Mouse (Mus musculus) cortical plate, adult 2 months (tissue): ENCODE results near the gene D630045J12Rik.

Source experiments
- CTCF ChIP-seq: fragments of 200-500 bp; IDR thresholded peaks from 2 replicates; pipeline ENCODE4 v1.5.1; 2011; ENCODE audit warnings: mild to moderate bottlenecking, control low read depth, low read length; ENCODE audit not compliant: insufficient read depth; ENCODE audit errors: extremely low read depth
- POLR2A ChIP-seq: fragments of 200-500 bp; IDR thresholded peaks from 2 replicates; pipeline ENCODE4 v1.6.1; 2011; ENCODE audit warnings: mild to moderate bottlenecking, low read length, control low read depth; ENCODE audit not compliant: insufficient read depth; ENCODE audit errors: extremely low read depth

DNA sequence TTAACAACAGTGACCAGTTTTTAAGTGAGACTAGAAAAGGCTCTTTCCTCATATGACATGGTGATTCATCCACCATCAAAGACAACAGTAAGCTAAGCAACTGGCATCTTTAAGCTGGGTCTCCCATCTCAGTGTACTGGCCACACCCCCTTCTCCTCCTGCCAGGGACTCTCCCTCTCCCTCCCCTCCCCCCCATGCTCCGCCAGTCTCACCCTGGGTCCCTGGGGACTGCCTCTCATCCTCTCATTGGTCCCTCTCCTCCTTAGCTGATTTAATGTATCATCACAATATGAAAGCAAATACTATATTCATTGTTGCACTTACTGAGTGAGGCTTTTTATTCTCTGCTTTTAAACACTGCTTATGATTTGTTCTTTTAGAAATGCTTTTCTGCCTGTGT, 29.7 kb downstream of the D630045J12Rik start:
- no peak for TF ChIP-seq POLR2A
- TF ChIP-seq CTCF, result no peak
